Mouse (Mus musculus): ENCODE results near the gene Atp6v0d1. TPM values are rescaled to one million over a fixed set of nuclear protein-coding genes. Genes with fewer than 3 reads are reported as not detected.

Atp6v0d1 gene
- polyA plus RNA-seq, 1 experiment from 2014 or later, result 129 TPM

DNA sequence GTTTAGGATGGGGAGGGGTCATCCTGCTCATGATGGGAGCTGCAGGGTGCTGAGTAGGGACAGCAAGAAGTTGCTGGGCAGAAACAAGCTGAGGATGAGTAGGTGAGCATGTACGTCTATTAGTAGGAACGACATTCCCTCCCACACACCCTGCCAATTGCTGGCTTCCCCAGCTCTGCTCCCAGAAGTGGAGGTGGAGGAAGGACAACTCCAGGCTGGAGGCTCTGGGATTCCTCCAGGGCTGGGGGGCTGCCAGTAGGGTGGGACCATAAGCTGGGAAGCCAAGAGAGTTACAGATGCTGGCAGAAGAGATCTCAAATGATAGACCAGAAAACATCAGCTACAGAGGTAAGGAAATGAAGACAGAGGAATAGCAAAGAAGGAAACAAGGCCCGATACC lies 29.3 kb downstream of the Atp6v0d1 start:
- no peak for ATAC-seq (ENCODE audit: low FRiP score)
- DNase-seq (ENCODE audit: low spot score, missing footprints), result no peak
- Histone ChIP-seq H3K9ac (ENCODE audit: low read length) (no peak overlapping the region), H3K36me3 (ENCODE audit: control insufficient read depth, insufficient read depth, low read length) (peaks cover 4% of the 10 kb centered on the region; the same call in 1 of the 2 replicates), H3K4me3 (ENCODE audit: low read depth, low read length) (no peak overlapping the region), H3K4me2 (no peak overlapping the region), H3K27me3 (ENCODE audit: control insufficient read depth, insufficient read depth, low read length) (no peaks in the 10 kb centered on the region), H3K4me1 (ENCODE audit: control insufficient read depth, insufficient read depth, low read length) (peaks cover 5% of the 10 kb centered on the region), H3K27ac (ENCODE audit: low read depth, low read length) (no peak overlapping the region), H3K9me3 (ENCODE audit: control insufficient read depth, low read length) (no peaks in the 10 kb centered on the region)
- WGBS, result 94% methylated on average over 3 of the region's 3 CpGs

DNA sequence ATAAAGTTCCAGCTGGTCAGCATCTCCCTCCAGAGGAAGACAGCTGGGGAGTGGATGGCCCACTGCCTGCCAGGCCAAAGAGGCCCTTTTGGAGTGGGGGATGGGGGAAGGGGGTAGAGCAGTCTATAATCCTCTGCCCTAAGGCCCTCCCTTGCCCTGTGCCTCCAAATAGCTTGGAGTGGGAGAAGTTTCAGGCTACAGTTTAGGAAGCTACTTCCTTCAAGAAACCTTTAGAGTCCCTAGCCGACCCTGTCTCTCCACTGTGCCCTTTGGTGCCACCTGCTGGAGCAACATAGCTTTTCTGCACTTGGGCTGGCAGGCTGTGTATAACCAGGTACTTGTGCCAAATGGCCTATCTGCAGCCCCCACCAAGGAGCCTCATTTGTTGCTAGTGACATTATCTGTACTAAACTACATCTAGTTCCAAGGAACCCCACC lies 31.9 kb downstream of the Atp6v0d1 start:
- WGBS, result 0% methylated on average over 1 of the region's 1 CpGs
- ATAC-seq (ENCODE audit: low FRiP score), result peak; percentile 72

DNA sequence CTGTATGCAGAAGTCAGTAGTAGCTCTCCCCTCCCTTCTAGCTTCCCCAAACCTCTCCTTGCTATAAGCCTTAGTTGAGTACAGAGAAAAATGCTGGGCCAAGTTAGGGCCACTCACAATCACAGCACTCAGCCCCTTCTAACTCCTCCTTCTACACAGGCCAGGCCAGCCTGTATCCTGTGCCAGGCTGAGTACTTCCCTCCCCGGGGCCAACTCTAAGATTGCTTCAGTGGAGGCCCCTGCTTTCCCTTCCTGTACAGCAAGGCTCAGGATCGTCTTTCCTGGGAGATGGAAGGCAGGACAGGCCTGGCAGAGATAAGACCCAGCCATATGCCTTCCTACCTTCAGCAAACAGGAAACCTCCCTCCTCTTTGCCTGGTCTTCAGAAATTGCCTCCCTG lies 32.4 kb downstream of the Atp6v0d1 start:
- 54% methylated on average over 2 of the region's 2 CpGs for WGBS
- no peaks in the 10 kb centered on the region for H3K36me3 ChIP-seq (ENCODE audit: control insufficient read depth, insufficient read depth, low read length)
- DNase-seq (ENCODE audit: low spot score, missing footprints) (no peak), ATAC-seq (ENCODE audit: low FRiP score) (no peak)
- H3K27me3 ChIP-seq (ENCODE audit: control insufficient read depth, insufficient read depth, low read length), result no peaks in the 10 kb centered on the region
- H3K4me1 ChIP-seq (ENCODE audit: control insufficient read depth, insufficient read depth, low read length), result peaks cover 7% of the 10 kb centered on the region
- H3K4me3 ChIP-seq (ENCODE audit: low read depth, low read length), result no peak overlapping the region
- no peak overlapping the region for H3K4me2 ChIP-seq
- H3K9ac ChIP-seq (ENCODE audit: low read length), result no peak overlapping the region
- H3K9me3 ChIP-seq (ENCODE audit: control insufficient read depth, low read length), result no peaks in the 10 kb centered on the region
- no peak overlapping the region for H3K27ac ChIP-seq (ENCODE audit: low read depth, low read length)

More for the DNA sequence above, 31.9 kb downstream of the Atp6v0d1 start:
- Histone ChIP-seq H3K4me1 (ENCODE audit: control insufficient read depth, insufficient read depth, low read length) (peaks cover 7% of the 10 kb centered on the region), H3K9ac (ENCODE audit: low read length) (no peak overlapping the region), H3K27ac (ENCODE audit: low read depth, low read length) (no peak overlapping the region), H3K27me3 (ENCODE audit: control insufficient read depth, insufficient read depth, low read length) (no peaks in the 10 kb centered on the region), H3K4me2 (no peak overlapping the region), H3K36me3 (ENCODE audit: control insufficient read depth, insufficient read depth, low read length) (no peaks in the 10 kb centered on the region; the same call in 1 of the 2 replicates), H3K4me3 (ENCODE audit: low read depth, low read length) (no peak overlapping the region), H3K9me3 (ENCODE audit: control insufficient read depth, low read length) (no peaks in the 10 kb centered on the region)
- DNase-seq (ENCODE audit: low spot score, missing footprints), result peak; percentile 98

DNA sequence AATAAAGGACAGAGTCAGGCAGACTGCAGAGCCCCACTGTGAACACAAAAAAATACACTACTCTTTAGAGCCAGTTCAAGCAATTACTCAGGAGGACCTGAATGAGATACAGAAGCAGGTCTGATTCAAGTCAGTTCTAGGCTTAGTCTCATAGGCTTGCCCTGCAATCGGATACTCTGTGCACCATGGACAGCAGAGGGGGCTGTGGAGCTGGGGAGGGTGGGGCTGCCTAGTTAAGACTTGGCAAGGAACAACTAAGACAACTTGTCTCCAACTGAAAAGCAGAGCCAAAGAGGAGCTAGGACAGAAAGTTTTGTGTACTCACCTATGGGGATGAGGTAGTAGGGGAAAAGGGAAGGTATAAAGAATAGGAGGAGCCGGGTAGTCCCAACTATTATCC lies 34.1 kb downstream of the Atp6v0d1 start:
- 70% methylated on average over 2 of the region's 2 CpGs for WGBS

DNA sequence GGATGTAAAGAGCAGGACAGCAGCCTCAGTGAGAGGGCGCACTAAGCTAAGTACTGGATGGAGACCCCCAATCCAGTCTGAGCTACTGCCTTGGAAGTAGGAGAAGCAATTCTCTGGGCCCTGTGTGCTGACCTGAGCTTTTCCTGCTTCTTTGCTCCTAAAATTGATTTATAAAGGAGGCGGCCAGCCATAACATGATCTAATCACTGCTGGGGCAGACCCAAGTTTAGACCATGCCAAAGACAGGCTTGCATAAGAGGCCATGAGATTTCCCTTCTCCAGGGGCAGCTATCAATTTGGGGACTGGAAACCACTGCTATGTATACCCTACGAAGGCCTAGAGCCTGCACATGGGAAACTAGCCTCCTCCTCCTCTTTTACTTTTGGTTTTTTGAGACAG lies 36.6 kb downstream of the Atp6v0d1 start:
- no peak for ATAC-seq (ENCODE audit: low FRiP score)
- peaks cover under 1% of the 10 kb centered on the region; the same call in 1 of the 2 replicates for H3K36me3 ChIP-seq (ENCODE audit: control insufficient read depth, insufficient read depth, low read length)
- H3K4me3 ChIP-seq (ENCODE audit: low read depth, low read length), result no peak overlapping the region
- H3K27ac ChIP-seq (ENCODE audit: low read depth, low read length), result no peak overlapping the region
- H3K27me3 ChIP-seq (ENCODE audit: control insufficient read depth, insufficient read depth, low read length), result no peaks in the 10 kb centered on the region
- H3K9ac ChIP-seq (ENCODE audit: low read length), result no peak overlapping the region
- H3K9me3 ChIP-seq (ENCODE audit: control insufficient read depth, low read length), result no peaks in the 10 kb centered on the region
- no peak for DNase-seq (ENCODE audit: low spot score, missing footprints)
- H3K4me1 ChIP-seq (ENCODE audit: control insufficient read depth, insufficient read depth, low read length), result peaks cover 7% of the 10 kb centered on the region
- no peak overlapping the region for H3K4me2 ChIP-seq
- WGBS, result 87% methylated on average over 3 of the region's 3 CpGs

More for the DNA sequence above, 34.1 kb downstream of the Atp6v0d1 start:
- Histone ChIP-seq H3K4me1 (ENCODE audit: control insufficient read depth, insufficient read depth, low read length) (peaks cover 7% of the 10 kb centered on the region), H3K4me3 (ENCODE audit: low read depth, low read length) (no peak overlapping the region), H3K9me3 (ENCODE audit: control insufficient read depth, low read length) (no peaks in the 10 kb centered on the region), H3K27me3 (ENCODE audit: control insufficient read depth, insufficient read depth, low read length) (no peaks in the 10 kb centered on the region), H3K27ac (ENCODE audit: low read depth, low read length) (no peak overlapping the region), H3K36me3 (ENCODE audit: control insufficient read depth, insufficient read depth, low read length) (no peaks in the 10 kb centered on the region), H3K4me2 (no peak overlapping the region), H3K9ac (ENCODE audit: low read length) (no peak overlapping the region)
- no peak for DNase-seq (ENCODE audit: low spot score, missing footprints)
- no peak for ATAC-seq (ENCODE audit: low FRiP score)

DNA sequence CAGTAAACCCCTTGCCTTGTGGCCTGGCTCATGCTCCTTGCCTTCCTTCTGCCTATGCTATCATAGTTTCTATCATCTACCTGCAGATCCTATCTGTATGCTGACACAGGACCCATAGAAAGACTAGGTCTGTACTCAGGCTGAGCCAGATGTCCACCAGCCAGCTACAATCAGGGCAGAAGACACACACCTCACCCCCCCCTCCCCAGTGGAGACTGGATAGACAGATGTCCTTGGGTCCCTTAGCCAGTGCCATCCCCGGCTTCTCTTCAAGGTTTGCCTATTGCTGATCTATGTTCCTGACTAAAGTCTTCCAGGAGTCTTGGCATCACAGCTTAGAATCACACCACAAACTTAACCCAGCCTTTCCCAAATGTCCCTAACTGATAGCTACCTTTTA lies 37.6 kb downstream of the Atp6v0d1 start:
- H3K4me1 ChIP-seq (ENCODE audit: control insufficient read depth, insufficient read depth, low read length), result 0 out of 2 replicates have a peak, but pooled peaks cover 2% of the 10 kb centered on the region
- WGBS, result 100% methylated on average over 1 of the region's 1 CpGs
- DNase-seq (ENCODE audit: low spot score, missing footprints) (no peak), ATAC-seq (ENCODE audit: low FRiP score) (no peak)
- no peak overlapping the region for H3K27ac ChIP-seq (ENCODE audit: low read depth, low read length)
- no peak overlapping the region for H3K9ac ChIP-seq (ENCODE audit: low read length)
- H3K4me2 ChIP-seq, result no peak overlapping the region
- H3K9me3 ChIP-seq (ENCODE audit: control insufficient read depth, low read length), result no peaks in the 10 kb centered on the region
- H3K36me3 ChIP-seq (ENCODE audit: control insufficient read depth, insufficient read depth, low read length), result peaks cover 4% of the 10 kb centered on the region; the same call in 1 of the 2 replicates
- no peaks in the 10 kb centered on the region for H3K27me3 ChIP-seq (ENCODE audit: control insufficient read depth, insufficient read depth, low read length)
- H3K4me3 ChIP-seq (ENCODE audit: low read depth, low read length), result no peak overlapping the region

DNA sequence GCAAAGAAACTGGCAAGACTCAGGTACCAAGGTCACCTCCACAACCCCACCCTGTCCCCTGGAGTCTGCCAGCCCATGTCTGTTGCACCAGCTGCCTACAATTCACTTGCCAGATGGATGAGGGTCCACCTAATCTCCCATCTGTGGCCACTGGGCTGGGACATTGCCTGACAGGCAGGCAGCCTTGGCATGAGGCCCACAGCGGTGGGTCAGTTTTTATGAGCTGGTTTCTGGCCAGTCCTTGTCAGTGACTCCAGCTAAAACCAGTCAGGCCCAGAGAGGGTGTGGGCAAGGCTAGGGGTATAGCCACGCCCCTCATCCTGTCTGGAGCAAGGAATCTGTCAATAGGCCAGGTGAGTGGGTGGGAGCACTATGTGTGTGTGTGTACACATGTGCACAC lies 38.7 kb downstream of the Atp6v0d1 start:
- Histone ChIP-seq H3K27me3 (ENCODE audit: control insufficient read depth, insufficient read depth, low read length) (no peaks in the 10 kb centered on the region), H3K4me1 (ENCODE audit: control insufficient read depth, insufficient read depth, low read length) (peaks cover 3% of the 10 kb centered on the region; the same call in 1 of the 2 replicates), H3K4me3 (ENCODE audit: low read depth, low read length) (no peak overlapping the region), H3K4me2 (no peak overlapping the region), H3K9me3 (ENCODE audit: control insufficient read depth, low read length) (no peaks in the 10 kb centered on the region), H3K36me3 (ENCODE audit: control insufficient read depth, insufficient read depth, low read length) (peaks cover 5% of the 10 kb centered on the region; the same call in 1 of the 2 replicates), H3K27ac (ENCODE audit: low read depth, low read length) (no peak overlapping the region), H3K9ac (ENCODE audit: low read length) (no peak overlapping the region)
- ATAC-seq (ENCODE audit: low FRiP score) (no peak), DNase-seq (ENCODE audit: low spot score, missing footprints) (no peak)
- 87% methylated on average over 2 of the region's 2 CpGs for WGBS

DNA sequence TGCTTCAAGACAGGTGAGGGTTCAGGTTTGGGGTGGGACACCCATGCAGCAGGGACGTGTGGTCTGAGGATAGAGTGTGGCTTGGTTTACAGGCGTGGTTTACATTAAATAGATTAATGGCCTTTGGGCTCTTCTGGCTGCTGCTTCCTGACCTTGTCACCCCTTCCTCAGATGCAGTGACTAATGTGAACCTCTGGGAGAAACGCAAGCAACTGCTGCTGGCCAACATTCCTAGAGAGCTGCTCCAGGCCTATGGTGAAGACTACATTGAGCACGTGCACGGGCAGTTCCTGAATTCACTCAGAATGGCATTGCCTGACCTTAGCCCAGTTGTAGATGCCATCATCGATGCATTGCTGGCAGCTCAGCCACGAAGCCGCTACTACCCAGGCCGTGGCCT lies 43.0 kb downstream of the Atp6v0d1 start:
- Histone ChIP-seq H3K27ac (ENCODE audit: low read depth, low read length) (no peak overlapping the region), H3K4me1 (ENCODE audit: control insufficient read depth, insufficient read depth, low read length) (peaks cover 35% of the 10 kb centered on the region), H3K27me3 (ENCODE audit: control insufficient read depth, insufficient read depth, low read length) (no peaks in the 10 kb centered on the region), H3K4me2 (no peak overlapping the region), H3K9ac (ENCODE audit: low read length) (no peak overlapping the region), H3K36me3 (ENCODE audit: control insufficient read depth, insufficient read depth, low read length) (peaks cover 5% of the 10 kb centered on the region; the same call in 1 of the 2 replicates), H3K4me3 (ENCODE audit: low read depth, low read length) (no peak overlapping the region), H3K9me3 (ENCODE audit: control insufficient read depth, low read length) (no peaks in the 10 kb centered on the region)
- no peak for DNase-seq (ENCODE audit: low spot score, missing footprints)
- WGBS, result 87% methylated on average over 9 of the region's 9 CpGs
- no peak for ATAC-seq (ENCODE audit: low FRiP score)

DNA sequence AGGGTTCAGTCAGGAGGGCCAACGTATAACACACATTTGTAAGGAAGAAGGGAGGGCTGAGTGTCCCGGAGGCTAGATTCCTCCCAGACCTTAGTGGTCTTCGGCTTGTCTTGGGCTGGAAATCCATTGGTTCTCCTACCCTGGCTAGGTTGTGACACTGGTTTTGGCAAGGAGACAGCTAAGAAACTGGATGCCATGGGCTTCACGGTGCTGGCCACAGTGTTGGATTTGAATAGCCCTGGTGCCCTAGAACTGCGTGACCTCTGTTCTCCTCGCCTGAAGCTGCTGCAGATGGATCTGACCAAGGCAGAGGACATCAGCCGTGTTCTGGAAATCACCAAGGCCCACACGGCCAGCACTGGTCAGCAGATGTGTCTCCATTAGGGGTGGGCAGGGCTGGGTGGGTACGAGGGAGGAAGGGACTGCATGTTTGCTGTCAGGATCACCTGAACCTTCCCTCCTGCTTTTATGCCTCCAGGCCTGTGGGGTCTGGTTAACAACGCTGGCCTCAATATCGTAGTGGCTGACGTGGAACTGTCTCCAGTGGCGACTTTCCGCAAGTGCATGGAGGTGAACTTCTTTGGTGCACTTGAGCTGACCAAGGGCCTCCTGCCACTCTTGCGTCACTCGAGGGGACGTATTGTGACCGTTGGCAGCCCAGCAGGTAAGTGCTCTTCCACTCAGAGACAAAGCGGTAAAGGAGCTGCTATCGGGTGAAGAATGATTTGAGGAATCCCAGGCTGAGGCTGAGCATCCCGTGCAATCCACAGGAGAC lies 43.7 kb downstream of the Atp6v0d1 start:
- H3K36me3 ChIP-seq (ENCODE audit: control insufficient read depth, insufficient read depth, low read length), result peaks cover 5% of the 10 kb centered on the region; the same call in 1 of the 2 replicates
- no peak overlapping the region for H3K4me2 ChIP-seq
- no peaks in the 10 kb centered on the region for H3K9me3 ChIP-seq (ENCODE audit: control insufficient read depth, low read length)
- H3K27me3 ChIP-seq (ENCODE audit: control insufficient read depth, insufficient read depth, low read length), result peaks cover 3% of the 10 kb centered on the region; the same call in 1 of the 2 replicates
- no peak overlapping the region for H3K9ac ChIP-seq (ENCODE audit: low read length)
- 0 out of 2 replicates have a peak overlapping the region, but pooled peaks have one; percentile 73 for H3K27ac ChIP-seq (ENCODE audit: low read depth, low read length)
- no peak overlapping the region for H3K4me3 ChIP-seq (ENCODE audit: low read depth, low read length)
- H3K4me1 ChIP-seq (ENCODE audit: control insufficient read depth, insufficient read depth, low read length), result peaks cover 41% of the 10 kb centered on the region
- no peak for ATAC-seq (ENCODE audit: low FRiP score)
- no peak for DNase-seq (ENCODE audit: low spot score, missing footprints)
- WGBS, result 87% methylated on average over 21 of the region's 21 CpGs
